Mouse (Mus musculus) retina, postnatal 1 day (tissue): ENCODE results near the gene Prkar1a.

Source experiments
- DNase-seq: peaks from one replicate; pipeline ENCODE4 v3.0.0-alpha.2; 2012

The Prkar1a gene

GRCm38 (mm10) chr11:109674542-109674941 is 25.3 kb downstream of the Prkar1a start:
- no peak for DNase-seq

GRCm38 (mm10) chr11:109675208-109675607 is 26.0 kb downstream of the Prkar1a start:
- no peak for DNase-seq

GRCm38 (mm10) chr11:109675771-109676170 is 26.6 kb downstream of the Prkar1a start:
- DNase-seq = no peak

GRCm38 (mm10) chr11:109676621-109677373 is 27.6 kb downstream of the Prkar1a start:
- peak; percentile 75 for DNase-seq

- no peak for DNase-seq
These were observed 29.1 kb downstream of the Prkar1a start for GRCm38 (mm10) chr11:109678291-109678690.

- no peak for DNase-seq
These were observed 31.7 kb downstream of the Prkar1a start for GRCm38 (mm10) chr11:109680934-109681333.

GRCm38 (mm10) chr11:109681556-109681955 is 32.4 kb downstream of the Prkar1a start:
- DNase-seq = no peak

GRCm38 (mm10) chr11:109682221-109682620 is 33.0 kb downstream of the Prkar1a start:
- no peak for DNase-seq

- no peak for DNase-seq
These were observed 40.3 kb downstream of the Prkar1a start for GRCm38 (mm10) chr11:109689539-109689938.

GRCm38 (mm10) chr11:109692737-109693136 is 43.5 kb downstream of the Prkar1a start:
- DNase-seq = no peak

GRCm38 (mm10) chr11:109696519-109696918 is 47.3 kb downstream of the Prkar1a start:
- no peak for DNase-seq

- no peak for DNase-seq
These were observed 48.0 kb downstream of the Prkar1a start for GRCm38 (mm10) chr11:109697089-109697643.

GRCm38 (mm10) chr11:109698740-109699139 is 49.5 kb downstream of the Prkar1a start:
- DNase-seq = no peak

GRCm38 (mm10) chr11:109699784-109700183 is 50.6 kb downstream of the Prkar1a start:
- DNase-seq = no peak

GRCm38 (mm10) chr11:109700761-109701160 is 51.6 kb downstream of the Prkar1a start:
- DNase-seq = peak; percentile 47

- no peak for DNase-seq
These were observed 53.0 kb downstream of the Prkar1a start for GRCm38 (mm10) chr11:109702031-109702815.

GRCm38 (mm10) chr11:109703845-109704244 is 54.6 kb downstream of the Prkar1a start:
- no peak for DNase-seq

- DNase-seq = no peak
These were observed 55.4 kb downstream of the Prkar1a start for GRCm38 (mm10) chr11:109704311-109705205.

- no peak for DNase-seq
These were observed 56.3 kb downstream of the Prkar1a start for GRCm38 (mm10) chr11:109705336-109706054.

- DNase-seq = no peak
These were observed 56.8 kb downstream of the Prkar1a start for GRCm38 (mm10) chr11:109706055-109706412.

- DNase-seq = no peak
These were observed 57.4 kb downstream of the Prkar1a start for GRCm38 (mm10) chr11:109706586-109706985.

GRCm38 (mm10) chr11:109707442-109707841 is 58.2 kb downstream of the Prkar1a start:
- DNase-seq = no peak
